Mouse (Mus musculus): ENCODE measurements around the gene Fam161b. TPM values are rescaled to one million over a fixed set of nuclear protein-coding genes. Genes with fewer than 3 reads are reported as not detected.

Gene Fam161b
- total RNA-seq, 1 experiment = 2.9 TPM

- Histone ChIP-seq H3K4me3 (ENCODE audit: insufficient read depth in 1 of 2, low read depth in 1 of 2, low read length in 2 of 2, poor library complexity in 1 of 2, severe bottlenecking in 1 of 2) (no peak overlapping the region), H3K9me3 (ENCODE audit: control insufficient read depth, insufficient read depth, low read depth, low read length) (no peaks in the 10 kb centered on the region), H3K27ac (ENCODE audit: insufficient read depth, low read depth, low read length, poor library complexity, severe bottlenecking) (no peak overlapping the region), H3K36me3 (ENCODE audit: control insufficient read depth, insufficient read depth, low read length, poor library complexity, severe bottlenecking) (no peaks in the 10 kb centered on the region; the same call in none of the 2 replicates), H3K9ac (ENCODE audit: insufficient read depth, low read depth, low read length, poor library complexity, severe bottlenecking) (no peak overlapping the region), H3K4me1 (ENCODE audit: control insufficient read depth in 2 of 2, insufficient read depth in 2 of 2, low read length in 2 of 2, poor library complexity in 1 of 2) (no peaks in the 10 kb centered on the region)
- DNase-seq (ENCODE audit: low read depth, low spot score) = no peak
- in situ Hi-C loops (cut with MboI; ENCODE audit: low sequenced_read_pairs in 2 of 2, unreplicated experiment in 2 of 2) = no loop called here
- no peak for TF ChIP-seq ZC3H11A (IDR thresholded peaks at IDR 0.05; ENCODE audit: borderline replicate concordance, low read depth, low read length)
- no peak for TF ChIP-seq MAFK (IDR thresholded peaks at IDR 0.05; ENCODE audit: insufficient read depth, low read depth, low read length)
- TF ChIP-seq CHD2 (IDR thresholded peaks at IDR 0.05; ENCODE audit: low read depth, low read length) = no peak
- no peak for TF ChIP-seq ZNF384 (IDR thresholded peaks at IDR 0.05; ENCODE audit: low read depth, low read length)
These were observed 63.8 kb downstream of the Fam161b start for GRCm38 (mm10) chr12:84297851-84298250.

Other genes with a start within 250 kb of the Fam161b start
- 3.0 and 3.5 TPM in 2 replicates for gene Dnal1, start 247.5 kb downstream of the Fam161b start, total RNA-seq (2012; rRNA removed)
- 0.80 and 1.5 TPM in 2 replicates for gene Pnma1, start 213.3 kb downstream of the Fam161b start, total RNA-seq (2012; rRNA removed)
- 9.6 and 19.3 TPM in 2 replicates for gene Elmsan1, start 143.0 kb downstream of the Fam161b start, total RNA-seq (2012; rRNA removed)
- 16.2 and 16.7 TPM in 2 replicates for gene Ptgr2, start 76.6 kb downstream of the Fam161b start, total RNA-seq (2012; rRNA removed)
- 36.5 and 39.6 TPM in 2 replicates for gene Zfp410, start 45.0 kb downstream of the Fam161b start, total RNA-seq (2012; rRNA removed)
- 49.6 and 82.6 TPM in 2 replicates for gene Coq6, start 176 bp downstream of the Fam161b start, total RNA-seq (2012; rRNA removed)
- gene Entpd5, start 47.2 kb upstream of the Fam161b start, total RNA-seq (2012; rRNA removed) = 6.4 and 6.9 TPM in 2 replicates
- 0.63 and 1.2 TPM in 2 replicates for gene Bbof1, start 47.2 kb upstream of the Fam161b start, total RNA-seq (2012; rRNA removed)
- 15.5 and 20.8 TPM in 2 replicates for gene Rnf113a2, start 55.4 kb upstream of the Fam161b start, total RNA-seq (2012; rRNA removed)
- gene Aldh6a1, start 89.2 kb upstream of the Fam161b start, total RNA-seq (2012; rRNA removed) = 11.4 and 11.9 TPM in 2 replicates
- 10.5 and 13.0 TPM in 2 replicates for gene Lin52, start 89.6 kb upstream of the Fam161b start, total RNA-seq (2012; rRNA removed)
- gene Vsx2, start 207.9 kb upstream of the Fam161b start, total RNA-seq (2012; rRNA removed) = 0.05 TPM in 1 of 2 replicates, not detected in the other

Measured in ES-E14 (cell line).